Mouse (Mus musculus) embryonic fibroblast, embryonic 13.5 days (primary cell): ENCODE measurements at regions not wholly inside any gene's neighbourhood (a gene's known extent, or its start where the extent isn't known, plus 50 kb on each side); places are given as distances from the start of the nearest gene placed in this dataset.

Experiments used
- H3K27ac ChIP-seq: 2 replicates; pipeline ENCODE4 v1.5.1; 2012; ENCODE audit warnings: low read length, control low read depth, inconsistent platforms; ENCODE audit not compliant: insufficient read depth
- H3K4me1 ChIP-seq: 2 replicates; pipeline ENCODE4 v1.6.1; 2011; ENCODE audit warnings: low read length; ENCODE audit not compliant: control insufficient read depth, insufficient read depth
- H3K4me3 ChIP-seq: 2 replicates; pipeline ENCODE4 v1.5.1; 2011; ENCODE audit warnings: mild to moderate bottlenecking, control low read depth, low read length; ENCODE audit not compliant: insufficient read depth
- CTCF ChIP-seq: IDR thresholded peaks from 2 replicates; pipeline ENCODE4 v1.5.1; 2011; ENCODE audit warnings: mild to moderate bottlenecking, control low read depth, low read length, moderate library complexity, borderline replicate concordance; ENCODE audit not compliant: insufficient read depth
- POLR2A ChIP-seq: IDR thresholded peaks from 2 replicates; pipeline ENCODE4 v1.6.1; 2011; ENCODE audit warnings: low read depth, mild to moderate bottlenecking, control low read depth, low read length, moderate library complexity

- Histone ChIP-seq H3K4me1 (no peaks in the 10 kb centered on the region), H3K27ac (no peak overlapping the region), H3K4me3 (no peak overlapping the region)
- TF ChIP-seq CTCF (no peak), POLR2A (no peak)
Measured at GRCm38 (mm10) chr1:57265012-57265760, 112.2 kb upstream of the 1700066M21Rik start.

- Histone ChIP-seq H3K4me1 (no peaks in the 10 kb centered on the region), H3K4me3 (no peak overlapping the region), H3K27ac (no peak overlapping the region)
- TF ChIP-seq CTCF = no peak
- TF ChIP-seq POLR2A = no peak
Measured at GRCm38 (mm10) chr1:57266695-57267094, 110.7 kb upstream of the 1700066M21Rik start.

GRCm38 (mm10) chr1:57267851-57268250 is 109.6 kb upstream of the 1700066M21Rik start:
- Histone ChIP-seq H3K27ac (no peak overlapping the region), H3K4me1 (no peaks in the 10 kb centered on the region), H3K4me3 (no peak overlapping the region)
- TF ChIP-seq POLR2A (no peak), CTCF (no peak)

GRCm38 (mm10) chr1:57269679-57270354 is 107.6 kb upstream of the 1700066M21Rik start:
- Histone ChIP-seq H3K4me1 (no peaks in the 10 kb centered on the region), H3K27ac (no peak overlapping the region), H3K4me3 (no peak overlapping the region)
- TF ChIP-seq POLR2A = no peak
- TF ChIP-seq CTCF = peak; percentile 58; the same call in 1 of the 2 replicates

GRCm38 (mm10) chr1:57272593-57272992 is 104.8 kb upstream of the 1700066M21Rik start:
- TF ChIP-seq CTCF (no peak), POLR2A (no peak)
- Histone ChIP-seq H3K4me1 (no peaks in the 10 kb centered on the region), H3K27ac (no peak overlapping the region), H3K4me3 (no peak overlapping the region)

GRCm38 (mm10) chr1:57281549-57281948 is 95.9 kb upstream of the 1700066M21Rik start:
- Histone ChIP-seq H3K27ac (no peak overlapping the region), H3K4me3 (no peak overlapping the region), H3K4me1 (no peaks in the 10 kb centered on the region)
- TF ChIP-seq POLR2A = no peak
- TF ChIP-seq CTCF = no peak

GRCm38 (mm10) chr1:57296186-57296585 is 81.2 kb upstream of the 1700066M21Rik start:
- TF ChIP-seq CTCF (no peak), POLR2A (no peak)
- Histone ChIP-seq H3K4me1 (no peaks in the 10 kb centered on the region), H3K27ac (no peak overlapping the region), H3K4me3 (no peak overlapping the region)

- H3K27ac ChIP-seq = no peak overlapping the region
- no peaks in the 10 kb centered on the region for H3K4me1 ChIP-seq
- H3K4me3 ChIP-seq = no peak overlapping the region
- TF ChIP-seq CTCF (no peak), POLR2A (no peak)
Measured at GRCm38 (mm10) chr1:57298557-57298956, 78.9 kb upstream of the 1700066M21Rik start.

- H3K27ac ChIP-seq = no peak overlapping the region
- H3K4me1 ChIP-seq = no peaks in the 10 kb centered on the region
- no peak overlapping the region for H3K4me3 ChIP-seq
- TF ChIP-seq CTCF (no peak), POLR2A (no peak)
Measured at GRCm38 (mm10) chr1:57301260-57301979, 76.0 kb upstream of the 1700066M21Rik start.

- Histone ChIP-seq H3K4me1 (no peaks in the 10 kb centered on the region), H3K27ac (no peak overlapping the region), H3K4me3 (no peak overlapping the region)
- TF ChIP-seq POLR2A (no peak), CTCF (no peak)
Measured at GRCm38 (mm10) chr1:57301980-57302331, 75.5 kb upstream of the 1700066M21Rik start.
